Mouse (Mus musculus) CH12.LX (cell line): ENCODE measurements at regions not wholly inside any gene's neighbourhood (a gene's known extent, or its start where the extent isn't known, plus 50 kb on each side); places are given as distances from the start of the nearest gene placed in this dataset.

Experiments used
- DNase-seq: peaks from one replicate; pipeline ENCODE4 v3.0.0-alpha.2; 2013; ENCODE audit errors: extremely low read depth
- H3K27ac ChIP-seq: 2 replicates; pipeline ENCODE4 v1.5.1; 2012; ENCODE audit warnings: low read depth, mild to moderate bottlenecking, control low read depth, moderate library complexity; ENCODE audit not compliant: insufficient read depth
- H3K27me3 ChIP-seq: replicated peaks from 2 replicates; pipeline ENCODE3; 2012; ENCODE audit warnings: inconsistent platforms
- H3K36me3 ChIP-seq, 2 experiments: replicated peaks in 1 of 2; 2 replicates each; pipeline versions ENCODE3 to v1.6.1; 2012; ENCODE audit warnings: inconsistent platforms in 1 of 2, low read length in 1 of 2, mild to moderate bottlenecking in 1 of 2, mixed read lengths in 1 of 2, moderate library complexity in 1 of 2; ENCODE audit not compliant: control insufficient read depth in 1 of 2, insufficient read depth in 1 of 2
- H3K4me1 ChIP-seq, 2 experiments: 2 replicates each; pipeline ENCODE4 v1.6.1; 2012; ENCODE audit warnings: inconsistent platforms in 1 of 2, moderate library complexity in 1 of 2; ENCODE audit not compliant: insufficient read depth in 2 of 2, control insufficient read depth in 1 of 2
- H3K4me2 ChIP-seq: 2 replicates; pipeline ENCODE4 v1.6.1; 2012; ENCODE audit warnings: low read depth, mild to moderate bottlenecking, control low read depth; ENCODE audit not compliant: poor library complexity, insufficient read depth, severe bottlenecking
- H3K4me3 ChIP-seq, 3 experiments: fragments of 150-350 bp in 1 of 3; sonication (generic) in 1 of 3; replicated peaks in 1 of 3; 2 replicates each; pipeline versions ENCODE3 to v1.5.1; 2011 to 2012; ENCODE audit warnings: low read depth in 2 of 3, low read length in 2 of 3, mild to moderate bottlenecking in 2 of 3, moderate library complexity in 2 of 3, control low read depth in 1 of 3, improper control_type of control experiment in 1 of 3, inconsistent platforms in 1 of 3, mixed read lengths in 1 of 3; ENCODE audit not compliant: poor library complexity in 1 of 3
- H3K79me2 ChIP-seq: replicated peaks from 2 replicates; pipeline ENCODE4 v1.6.1; 2012; ENCODE audit warnings: mild to moderate bottlenecking, moderate library complexity; ENCODE audit not compliant: control insufficient read depth, poor library complexity, insufficient read depth, severe bottlenecking; ENCODE audit errors: extremely low read depth
- H3K9ac ChIP-seq: 2 replicates; pipeline ENCODE4 v1.6.1; 2012; ENCODE audit warnings: low read depth, mild to moderate bottlenecking, control low read depth, moderate library complexity; ENCODE audit not compliant: insufficient read depth
- H3K9me3 ChIP-seq: replicated peaks from 2 replicates; pipeline ENCODE3; 2012; ENCODE audit warnings: low read length, inconsistent platforms, mixed read lengths
- BHLHE40 ChIP-seq: IDR thresholded peaks from 2 replicates; pipeline ENCODE4 v1.6.1; 2011; ENCODE audit warnings: mild to moderate bottlenecking, low read depth, low read length, improper control_type of control experiment
- CHD1 ChIP-seq: IDR thresholded peaks from 2 replicates; pipeline ENCODE4 v1.6.1; 2012; ENCODE audit warnings: low read depth, low read length, improper control_type of control experiment, inconsistent platforms
- ELF1 ChIP-seq: IDR thresholded peaks from 2 replicates; pipeline ENCODE4 v1.6.1; 2014; ENCODE audit warnings: low read depth, mild to moderate bottlenecking, inconsistent platforms, low read length, improper control_type of control experiment
- HCFC1 ChIP-seq: IDR thresholded peaks from 2 replicates; pipeline ENCODE4 v1.6.1; 2012; ENCODE audit warnings: low read depth, mild to moderate bottlenecking, inconsistent platforms, low read length, improper control_type of control experiment
- JUN ChIP-seq: IDR thresholded peaks from 2 replicates; pipeline ENCODE4 v1.6.1; 2011; ENCODE audit warnings: low read depth, mild to moderate bottlenecking, low read length, improper control_type of control experiment, moderate library complexity; ENCODE audit not compliant: insufficient read depth
- KAT2A ChIP-seq: IDR thresholded peaks from 2 replicates; pipeline ENCODE4 v1.6.1; 2012; ENCODE audit warnings: low read length, improper control_type of control experiment, inconsistent platforms; ENCODE audit not compliant: insufficient replicate concordance
- MAFK ChIP-seq: IDR thresholded peaks from 2 replicates; pipeline ENCODE4 v1.6.1; 2011; ENCODE audit warnings: low read length, improper control_type of control experiment; ENCODE audit not compliant: insufficient replicate concordance
- MAX ChIP-seq: IDR thresholded peaks from 2 replicates; pipeline ENCODE4 v1.6.1; 2011; ENCODE audit warnings: low read length, improper control_type of control experiment
- MAZ ChIP-seq: IDR thresholded peaks from 2 replicates; pipeline ENCODE4 v1.6.1; 2012; ENCODE audit warnings: low read depth, mild to moderate bottlenecking, inconsistent platforms, low read length, improper control_type of control experiment, moderate library complexity
- MEF2A ChIP-seq: IDR thresholded peaks from 2 replicates; pipeline ENCODE4 v1.6.1; 2014; ENCODE audit warnings: low read depth, mild to moderate bottlenecking, inconsistent platforms, low read length, improper control_type of control experiment, borderline replicate concordance
- MXI1 ChIP-seq: IDR thresholded peaks from 2 replicates; pipeline ENCODE4 v1.6.1; 2011; ENCODE audit warnings: mild to moderate bottlenecking, low read depth, low read length, improper control_type of control experiment
- MYC ChIP-seq: IDR thresholded peaks from 2 replicates; pipeline ENCODE4 v1.6.1; 2011; ENCODE audit warnings: low read depth, mild to moderate bottlenecking, improper control_type of control experiment, low read length
- NELFE ChIP-seq: IDR thresholded peaks from 2 replicates; pipeline ENCODE4 v1.6.1; 2011; ENCODE audit warnings: low read depth, low read length, improper control_type of control experiment
- POLR2A ChIP-seq: IDR thresholded peaks from 2 replicates; pipeline ENCODE4 v1.6.1; 2011; ENCODE audit warnings: low read depth, mild to moderate bottlenecking, improper control_type of control experiment, low read length
- RAD21 ChIP-seq: IDR thresholded peaks from 2 replicates; pipeline ENCODE4 v1.6.1; 2011; ENCODE audit warnings: low read depth, mild to moderate bottlenecking, low read length, improper control_type of control experiment, moderate library complexity
- RCOR1 ChIP-seq: conservative IDR thresholded peaks from 2 replicates; pipeline ENCODE4 v1.6.1; 2012; ENCODE audit warnings: low read depth, mild to moderate bottlenecking, inconsistent platforms, low read length, improper control_type of control experiment
- SIN3A ChIP-seq: IDR thresholded peaks from 2 replicates; pipeline ENCODE4 v1.6.1; 2012; ENCODE audit warnings: low read length, improper control_type of control experiment, inconsistent platforms
- UBTF ChIP-seq: IDR thresholded peaks from 2 replicates; pipeline ENCODE4 v1.6.1; 2012; ENCODE audit warnings: low read depth, mild to moderate bottlenecking, inconsistent platforms, low read length, improper control_type of control experiment, moderate library complexity
- ZKSCAN1 ChIP-seq: IDR thresholded peaks from 2 replicates; pipeline ENCODE4 v1.6.1; 2012; ENCODE audit warnings: low read depth, inconsistent platforms, low read length, improper control_type of control experiment, borderline replicate concordance
- ZMIZ1 ChIP-seq: IDR thresholded peaks from 2 replicates; pipeline ENCODE4 v1.6.1; 2012; ENCODE audit warnings: low read depth, mild to moderate bottlenecking, inconsistent platforms, low read length, improper control_type of control experiment
- dilution Hi-C: fragments of 300-500 bp; cut with MboI; formaldehyde crosslinking; loops from 2 replicates; pipeline ENCODE4 v1.14.3; 2020; ENCODE audit warnings: low sequenced_read_pairs; ENCODE audit not compliant: extremely low pct_unique_long_range_greater_than_20kb, extremely low pct_ligation_motif_present
- in situ Hi-C: fragments of 300-500 bp; cut with MboI; formaldehyde crosslinking; loops from 3 replicates; pipeline ENCODE4 v1.14.3; 2019; ENCODE audit warnings: low sequenced_read_pairs, low pct_ligation_motif_present, low pct_unique_long_range_greater_than_20kb, mixed read lengths

- Histone ChIP-seq H3K27ac (no peak overlapping the region), H3K4me1 (no peaks in the 10 kb centered on the region), H3K4me3 (no peak overlapping the region), H3K4me2 (no peak overlapping the region), H3K79me2 (no peaks in the 10 kb centered on the region), H3K9me3 (no peaks in the 10 kb centered on the region), H3K9ac (no peak overlapping the region), H3K36me3 (no peaks in the 10 kb centered on the region), H3K27me3 (no peaks in the 10 kb centered on the region)
- in situ Hi-C loops, result no loop called here
- DNase-seq, result no peak
- dilution Hi-C loops, result no loop called here
- TF ChIP-seq RCOR1, result no peak
- TF ChIP-seq MEF2A, result no peak
- no peak for TF ChIP-seq BHLHE40
- no peak for TF ChIP-seq CHD1
- no peak for TF ChIP-seq MAFK
- TF ChIP-seq MXI1, result no peak
- no peak for TF ChIP-seq ELF1
- no peak for TF ChIP-seq SIN3A
- no peak for TF ChIP-seq KAT2A
- no peak for TF ChIP-seq HCFC1
Measured at GRCm38 (mm10) chr2:115399107-115399740, 182.3 kb upstream of the BC052040 start.

- no peak overlapping the region for H3K4me3 ChIP-seq
- in situ Hi-C loops, result no loop called here
- TF ChIP-seq RAD21, result no peak
- no peak for TF ChIP-seq MAX
- no peak for TF ChIP-seq MAZ
- no peaks in the 10 kb centered on the region for H3K27me3 ChIP-seq
- no peak overlapping the region for H3K4me2 ChIP-seq
- H3K9ac ChIP-seq, result no peak overlapping the region
- H3K4me1 ChIP-seq, result no peaks in the 10 kb centered on the region
- H3K79me2 ChIP-seq, result no peaks in the 10 kb centered on the region
- no peaks in the 10 kb centered on the region for H3K9me3 ChIP-seq
- no peaks in the 10 kb centered on the region for H3K36me3 ChIP-seq
- DNase-seq, result no peak
- H3K27ac ChIP-seq, result no peak overlapping the region
- dilution Hi-C loops, result no loop called here
Measured at GRCm38 (mm10) chr2:115399987-115400550, 181.4 kb upstream of the BC052040 start.

GRCm38 (mm10) chr2:115402246-115402645 is 179.3 kb upstream of the BC052040 start:
- Histone ChIP-seq H3K4me3 (no peak overlapping the region), H3K9me3 (no peaks in the 10 kb centered on the region), H3K4me2 (no peak overlapping the region), H3K9ac (no peak overlapping the region), H3K27ac (no peak overlapping the region), H3K27me3 (no peaks in the 10 kb centered on the region)
- dilution Hi-C loops, result no loop called here
- no peak for DNase-seq
- in situ Hi-C loops, result no loop called here
- TF ChIP-seq MAZ (no peak), NELFE (no peak), ELF1 (no peak), UBTF (no peak), POLR2A (no peak), CHD1 (no peak), BHLHE40 (no peak), ZKSCAN1 (no peak), JUN (no peak), SIN3A (no peak), ZMIZ1 (no peak), MYC (no peak)
- TF ChIP-seq, all 38 proteins: peak for 0
- no peaks in the 10 kb centered on the region for H3K4me1 ChIP-seq
- H3K79me2 ChIP-seq, result no peaks in the 10 kb centered on the region
- H3K36me3 ChIP-seq, result no peaks in the 10 kb centered on the region
